Mouse (Mus musculus): ENCODE measurements around the gene Tmem255b. TPM values are rescaled to one million over a fixed set of nuclear protein-coding genes. Genes with fewer than 3 reads are reported as not detected.

The Tmem255b gene
- total RNA-seq, 2 experiments from 2014 or later = 1.7 to 3.3 TPM

Other genes with a start within 250 kb of the Tmem255b start
- gene Grtp1, start 234.6 kb upstream of the Tmem255b start, total RNA-seq (2021) = 10 to 100 TPM; 15.2 to 18.9 TPM
- 1 to 10 TPM; 1.3 to 4.4 TPM for gene Adprhl1, start 181.0 kb upstream of the Tmem255b start, total RNA-seq (2021)
- gene Dcun1d2, start 147.1 kb upstream of the Tmem255b start, total RNA-seq (2021) = 10 to 100 TPM; 17.6 to 17.9 TPM
- 10 to 100 TPM; 32.0 to 37.0 TPM for gene Tmco3, start 147.0 kb upstream of the Tmem255b start, total RNA-seq (2021)
- gene Tfdp1, start 96.4 kb upstream of the Tmem255b start, total RNA-seq (2021) = 10 to 100 TPM; 94.9 to 95.6 TPM
- gene Atp4b, start 38.4 kb upstream of the Tmem255b start, total RNA-seq (2021) = not detected
- under 1 TPM; 0.14 to 0.20 TPM for gene Grk1, start 30.1 kb upstream of the Tmem255b start, total RNA-seq (2021)
- gene Gas6, start 59.3 kb downstream of the Tmem255b start, total RNA-seq (2021) = 100 to 1,000 TPM; 158 to 160 TPM
- under 1 TPM; 0.22 to 0.37 TPM for gene 1700029H14Rik, start 127.3 kb downstream of the Tmem255b start, total RNA-seq (2021)
- gene Rasa3, start 242.4 kb downstream of the Tmem255b start, total RNA-seq (2021) = 10 to 100 TPM; 46.2 to 47.3 TPM

Data from adrenal gland, postnatal 4 days (tissue).